Mouse (Mus musculus) liver, embryonic 12.5 days (tissue): ENCODE measurements around the gene Lekr1. TPM values are rescaled to one million over a fixed set of nuclear protein-coding genes. Genes with fewer than 3 reads are reported as not detected.

Experiments used
- ATAC-seq: fragments of 200-750 bp; cut with Nextera tagmentation; 2 replicates; pipeline ENCODE4 v1.8.0; 2017; ENCODE audit warnings: moderate number of reproducible peaks, mild to moderate bottlenecking, moderate library complexity
- H3K27ac ChIP-seq: fragments of 300-500 bp; sonication (generic); 2 replicates; pipeline ENCODE4 v1.5.1; 2016; ENCODE audit warnings: mild to moderate bottlenecking
- H3K27me3 ChIP-seq: fragments of 300-500 bp; sonication (generic); replicated peaks from 2 replicates; pipeline ENCODE4 v1.6.1; 2016; ENCODE audit warnings: mild to moderate bottlenecking, moderate library complexity
- H3K36me3 ChIP-seq: fragments of 300-500 bp; sonication (generic); 2 replicates; pipeline ENCODE4 v1.6.1; 2016; ENCODE audit warnings: mild to moderate bottlenecking, moderate library complexity
- H3K4me1 ChIP-seq: fragments of 300-500 bp; sonication (generic); 2 replicates; pipeline ENCODE4 v1.6.1; 2016
- H3K4me2 ChIP-seq: fragments of 300-500 bp; sonication (generic); 2 replicates; pipeline ENCODE4 v1.6.1; 2016; ENCODE audit warnings: mild to moderate bottlenecking, moderate library complexity
- H3K4me3 ChIP-seq: fragments of 300-500 bp; sonication (generic); 2 replicates; pipeline ENCODE4 v1.5.1; 2016; ENCODE audit warnings: mild to moderate bottlenecking, moderate library complexity
- H3K9ac ChIP-seq: fragments of 300-500 bp; sonication (generic); 2 replicates; pipeline ENCODE4 v1.6.1; 2016; ENCODE audit warnings: mild to moderate bottlenecking, moderate library complexity
- H3K9me3 ChIP-seq: fragments of 300-500 bp; sonication (generic); replicated peaks from 2 replicates; pipeline ENCODE4 v1.6.1; 2016; ENCODE audit warnings: mild to moderate bottlenecking, moderate library complexity
- WGBS: fragments of 180-500 bp; shearing (Covaris S2); methylation state at CpG from one replicate; pipeline ENCODE4 v1.1.7; 2016; ENCODE audit not compliant: insufficient replicate concordance; 5-methylcytosine and 5-hydroxymethylcytosine counted together
- polyA plus RNA-seq: library from polyadenylated mRNA; unstranded; fragments of >200 nt; fragmentation: Nextera tagmentation; extraction: Ambion mirVana; gene quantifications from 2 replicates; pipeline ENCODE4 v1.2.1, GENCODE M21; 2016

The Lekr1 gene
- polyA plus RNA-seq, 1 experiment from 2014 or later = 1.9 TPM

DNA sequence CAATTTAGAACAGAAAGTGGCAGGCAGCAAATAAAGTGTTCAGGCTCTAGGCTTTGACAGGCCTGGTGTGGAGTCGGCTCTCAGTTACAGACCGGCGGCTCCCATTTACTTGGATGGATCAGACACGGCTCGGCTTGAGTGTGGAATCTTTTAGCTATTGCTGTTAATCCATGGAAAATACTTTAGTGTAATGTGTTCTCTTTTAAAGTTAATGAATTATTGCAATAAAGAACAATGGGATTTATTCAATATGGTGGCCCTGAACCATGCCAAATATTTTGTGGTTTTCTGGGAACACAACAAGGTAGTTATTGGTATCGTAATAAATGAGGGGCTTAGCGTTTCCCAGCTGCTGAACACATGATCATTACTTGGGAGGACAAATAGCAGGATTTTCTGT lies 28.7 kb upstream of the Lekr1 start:
- WGBS = 76% methylated on average over 7 of the region's 7 CpGs
- H3K27ac ChIP-seq = no peak overlapping the region
- H3K4me3 ChIP-seq = no peak overlapping the region
- no peak overlapping the region for H3K4me2 ChIP-seq
- no peak overlapping the region for H3K9ac ChIP-seq
- H3K9me3 ChIP-seq = no peaks in the 10 kb centered on the region
- no peaks in the 10 kb centered on the region for H3K27me3 ChIP-seq
- no peaks in the 10 kb centered on the region for H3K36me3 ChIP-seq
- no peak for ATAC-seq
- no peaks in the 10 kb centered on the region for H3K4me1 ChIP-seq

DNA sequence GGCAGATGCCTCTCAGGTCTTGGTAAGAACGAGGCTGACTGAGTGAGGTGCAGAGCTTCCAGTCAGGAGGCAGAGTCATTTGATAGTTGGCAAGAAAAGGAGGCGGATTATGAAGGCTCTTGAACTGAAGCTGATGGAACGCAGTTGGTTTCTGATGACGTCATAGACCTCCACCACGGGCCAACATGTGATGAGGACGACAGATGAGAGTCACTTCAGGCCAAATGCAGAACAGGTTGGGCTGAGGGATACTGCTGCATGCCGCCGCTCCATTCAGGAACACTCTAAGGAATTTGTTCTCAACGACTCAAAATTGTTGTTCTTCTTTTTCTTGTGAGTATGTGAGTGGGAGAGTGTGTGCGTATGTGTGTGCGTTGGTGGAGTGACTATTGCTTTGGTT lies 27.1 kb upstream of the Lekr1 start:
- no peak overlapping the region for H3K9ac ChIP-seq
- H3K27me3 ChIP-seq = no peaks in the 10 kb centered on the region
- H3K4me1 ChIP-seq = no peaks in the 10 kb centered on the region
- no peak overlapping the region for H3K4me2 ChIP-seq
- H3K4me3 ChIP-seq = no peak overlapping the region
- H3K36me3 ChIP-seq = no peaks in the 10 kb centered on the region
- 80% methylated on average over 11 of the region's 11 CpGs for WGBS
- ATAC-seq = no peak
- no peak overlapping the region for H3K27ac ChIP-seq
- H3K9me3 ChIP-seq = no peaks in the 10 kb centered on the region

DNA sequence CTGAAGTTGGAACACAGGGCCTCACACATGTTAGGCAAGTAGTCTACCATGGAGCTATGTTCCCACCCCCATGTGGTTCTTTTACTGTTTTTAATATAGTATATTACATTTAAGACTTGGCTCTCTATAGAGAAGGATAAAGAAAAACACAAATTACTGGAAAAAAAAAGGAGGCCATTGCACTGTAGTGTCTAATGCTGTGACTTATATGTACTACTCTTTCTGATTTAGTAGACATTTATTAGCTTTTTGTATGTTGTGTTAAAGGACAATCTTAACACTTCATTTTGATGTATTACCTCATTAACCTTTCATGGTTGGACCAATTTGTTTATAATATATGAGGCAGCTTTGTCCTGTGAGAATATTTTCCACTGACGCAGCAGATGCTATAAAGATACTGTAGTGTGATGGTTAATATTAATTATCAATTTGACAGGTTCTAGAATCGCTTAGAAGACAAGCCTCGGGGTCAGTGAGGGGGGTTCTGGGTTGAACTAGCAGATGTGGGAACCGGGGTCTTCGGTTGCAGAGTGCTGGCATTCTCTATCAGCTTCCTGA lies 26.5 kb upstream of the Lekr1 start:
- H3K4me1 ChIP-seq = no peaks in the 10 kb centered on the region
- H3K9ac ChIP-seq = no peak overlapping the region
- no peaks in the 10 kb centered on the region for H3K36me3 ChIP-seq
- H3K27me3 ChIP-seq = no peaks in the 10 kb centered on the region
- no peak overlapping the region for H3K27ac ChIP-seq
- 72% methylated on average over 5 of the region's 5 CpGs for WGBS
- no peaks in the 10 kb centered on the region for H3K9me3 ChIP-seq
- no peak for ATAC-seq
- H3K4me2 ChIP-seq = no peak overlapping the region
- H3K4me3 ChIP-seq = no peak overlapping the region

DNA sequence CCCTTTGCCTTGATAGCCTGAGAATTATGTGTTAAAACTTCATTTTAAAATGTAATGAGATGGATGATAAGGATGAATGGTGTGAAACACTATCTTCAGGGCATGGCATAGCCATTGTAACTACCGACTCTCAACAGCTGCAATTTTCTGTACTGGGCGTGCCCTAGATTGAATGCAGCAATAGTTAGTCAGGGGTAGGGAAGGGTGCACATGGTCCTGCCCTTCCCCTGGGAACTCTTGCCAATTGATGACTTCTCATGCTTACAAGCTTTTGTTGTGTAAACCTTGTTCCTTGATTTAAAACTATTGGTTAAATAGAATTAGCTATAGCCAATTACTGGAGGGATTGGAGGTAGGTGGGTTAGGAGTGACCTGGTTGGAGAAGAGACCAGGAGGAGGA lies 23.1 kb upstream of the Lekr1 start:
- no peak overlapping the region for H3K4me3 ChIP-seq
- H3K27me3 ChIP-seq = no peaks in the 10 kb centered on the region
- H3K9me3 ChIP-seq = no peaks in the 10 kb centered on the region
- WGBS = 60% methylated on average over 2 of the region's 2 CpGs
- H3K9ac ChIP-seq = no peak overlapping the region
- no peaks in the 10 kb centered on the region for H3K36me3 ChIP-seq
- ATAC-seq = no peak
- H3K4me1 ChIP-seq = no peaks in the 10 kb centered on the region
- no peak overlapping the region for H3K27ac ChIP-seq
- no peak overlapping the region for H3K4me2 ChIP-seq

DNA sequence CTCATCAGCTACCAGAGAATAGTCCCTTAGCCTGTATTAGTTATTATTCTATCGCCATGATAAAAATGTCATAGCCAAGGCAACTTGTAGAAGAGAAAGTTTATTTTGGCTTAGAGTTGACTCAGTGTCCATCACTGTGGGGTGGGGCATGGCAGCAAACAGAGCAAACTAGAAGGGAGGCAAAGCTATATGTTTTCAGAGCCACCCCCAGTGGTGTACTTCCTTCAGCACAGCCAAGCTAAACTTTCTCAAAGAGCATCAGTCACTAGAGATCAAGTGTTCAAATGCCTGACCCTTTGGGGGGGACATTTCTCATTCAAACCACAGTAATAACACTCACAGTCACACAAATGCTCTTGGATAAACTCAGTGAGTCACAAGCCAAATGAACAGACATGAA lies 22.4 kb upstream of the Lekr1 start:
- H3K27me3 ChIP-seq = no peaks in the 10 kb centered on the region
- no peak for ATAC-seq
- no peaks in the 10 kb centered on the region for H3K4me1 ChIP-seq
- no peak overlapping the region for H3K9ac ChIP-seq
- WGBS = 65% methylated on average over 1 of the region's 1 CpGs
- no peak overlapping the region for H3K4me2 ChIP-seq
- H3K4me3 ChIP-seq = no peak overlapping the region
- no peak overlapping the region for H3K27ac ChIP-seq
- no peaks in the 10 kb centered on the region for H3K9me3 ChIP-seq
- no peaks in the 10 kb centered on the region for H3K36me3 ChIP-seq

GRCm38 (mm10) chr3:65647592-65647991 lies 18.4 kb upstream of the Lekr1 start:
- 70% methylated on average over 8 of the region's 8 CpGs for WGBS
- no peak overlapping the region for H3K4me3 ChIP-seq
- H3K36me3 ChIP-seq = no peaks in the 10 kb centered on the region
- H3K27me3 ChIP-seq = no peaks in the 10 kb centered on the region
- no peaks in the 10 kb centered on the region for H3K4me1 ChIP-seq
- H3K4me2 ChIP-seq = no peak overlapping the region
- H3K9ac ChIP-seq = no peak overlapping the region
- ATAC-seq = no peak
- no peak overlapping the region for H3K27ac ChIP-seq
- H3K9me3 ChIP-seq = no peaks in the 10 kb centered on the region

DNA sequence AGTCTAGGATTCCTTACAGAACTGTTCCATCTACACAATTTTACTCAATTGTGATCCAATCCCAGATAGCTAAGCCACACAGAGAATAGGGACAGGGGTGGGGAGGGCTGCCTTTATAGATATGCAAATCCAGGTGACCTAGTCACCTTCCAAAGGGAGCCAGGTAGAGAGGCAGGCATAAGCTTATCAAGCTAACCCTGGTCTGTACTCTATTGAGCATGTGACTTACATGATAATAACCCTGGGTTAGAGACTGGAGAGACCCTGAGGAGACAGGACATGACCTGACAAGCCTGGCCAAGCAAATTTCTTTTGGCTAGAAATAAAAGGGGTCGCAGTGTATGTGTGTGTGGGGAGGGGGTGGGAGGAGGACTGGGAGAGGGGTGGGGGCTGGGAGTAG lies 17.1 kb upstream of the Lekr1 start:
- ATAC-seq = no peak
- WGBS = 47% methylated on average over 1 of the region's 1 CpGs
- H3K9me3 ChIP-seq = no peaks in the 10 kb centered on the region
- H3K27ac ChIP-seq = no peak overlapping the region
- H3K4me2 ChIP-seq = no peak overlapping the region
- no peak overlapping the region for H3K9ac ChIP-seq
- no peaks in the 10 kb centered on the region for H3K4me1 ChIP-seq
- H3K4me3 ChIP-seq = no peak overlapping the region
- H3K36me3 ChIP-seq = no peaks in the 10 kb centered on the region
- H3K27me3 ChIP-seq = no peaks in the 10 kb centered on the region

DNA sequence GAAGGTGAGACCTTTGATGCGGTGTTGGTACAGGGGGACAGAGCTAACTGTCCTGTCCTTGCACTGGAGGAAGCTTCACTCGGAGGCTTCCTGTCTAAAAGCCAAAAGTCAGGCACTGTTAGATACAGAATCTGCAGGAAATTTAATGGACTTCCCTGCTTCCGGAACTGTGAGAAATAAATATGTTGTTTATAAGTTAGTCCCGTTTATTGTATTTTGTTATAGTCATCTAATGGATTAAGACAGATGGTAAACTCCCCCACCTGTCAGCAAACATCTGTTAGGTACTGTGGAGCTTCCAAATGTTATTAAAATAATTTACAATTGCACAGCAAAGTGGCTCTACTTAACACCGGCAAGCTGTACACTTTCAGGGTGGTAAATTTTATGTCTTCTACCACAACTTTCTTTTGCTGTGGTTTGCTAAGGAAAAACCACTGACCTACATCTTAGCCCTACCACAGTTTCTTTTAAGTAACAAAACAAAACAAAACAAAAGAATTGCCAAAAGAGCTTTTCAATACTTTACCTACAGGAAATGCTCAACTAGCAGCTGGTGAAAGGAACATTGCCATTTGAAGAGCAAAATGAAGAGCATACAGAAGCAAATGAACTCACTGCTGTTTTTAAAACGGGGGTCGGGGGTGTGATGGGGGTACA lies 15.7 kb upstream of the Lekr1 start:
- 59% methylated on average over 7 of the region's 7 CpGs for WGBS
- Histone ChIP-seq H3K27ac (no peak overlapping the region), H3K27me3 (no peaks in the 10 kb centered on the region), H3K4me1 (0 out of 2 replicates have a peak, but pooled peaks cover 3% of the 10 kb centered on the region), H3K36me3 (no peaks in the 10 kb centered on the region), H3K4me2 (no peak overlapping the region), H3K4me3 (no peak overlapping the region), H3K9ac (no peak overlapping the region), H3K9me3 (no peaks in the 10 kb centered on the region)
- no peak for ATAC-seq

DNA sequence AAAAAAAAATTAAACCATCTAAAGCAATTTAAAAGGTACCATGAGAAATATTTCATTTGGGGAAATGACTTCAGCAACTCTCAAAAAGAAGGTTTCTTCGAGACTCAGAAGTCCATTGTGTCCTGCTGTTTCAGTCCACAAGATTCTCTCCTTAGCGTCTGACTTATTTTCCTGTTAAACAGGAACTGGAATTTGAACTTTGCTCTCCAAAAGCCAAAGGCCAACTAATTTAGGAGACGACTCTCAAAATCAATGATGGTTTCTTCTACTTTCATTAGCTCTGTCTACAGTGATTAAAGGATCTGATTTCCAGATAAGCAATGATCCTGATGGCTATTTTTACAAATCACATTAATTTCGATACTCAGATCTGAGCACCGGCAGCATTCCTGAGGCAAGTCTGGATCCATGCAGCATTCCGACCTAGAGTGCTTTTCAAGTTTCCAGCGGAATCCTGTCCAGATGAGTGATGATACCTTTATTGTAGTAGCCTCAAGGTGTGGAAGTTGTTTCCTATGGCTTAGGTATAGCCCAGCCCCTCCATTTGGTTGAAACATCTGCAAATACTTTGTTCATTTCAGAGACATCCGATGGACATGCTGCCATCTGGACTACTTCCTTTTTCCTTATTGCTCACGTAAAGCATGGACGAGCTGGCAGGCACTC lies 11.4 kb upstream of the Lekr1 start:
- H3K36me3 ChIP-seq = no peaks in the 10 kb centered on the region
- no peak overlapping the region for H3K9ac ChIP-seq
- peaks cover 17% of the 10 kb centered on the region for H3K4me1 ChIP-seq
- H3K4me3 ChIP-seq = no peak overlapping the region
- ATAC-seq = no peak
- H3K9me3 ChIP-seq = no peaks in the 10 kb centered on the region
- peaks cover 39% of the 10 kb centered on the region for H3K27me3 ChIP-seq
- 62% methylated on average over 10 of the region's 10 CpGs for WGBS
- no peak overlapping the region for H3K27ac ChIP-seq
- no peak overlapping the region for H3K4me2 ChIP-seq

GRCm38 (mm10) chr3:65656451-65656850 lies 9.6 kb upstream of the Lekr1 start:
- Histone ChIP-seq H3K4me1 (peaks cover 18% of the 10 kb centered on the region), H3K36me3 (no peaks in the 10 kb centered on the region), H3K4me2 (no peak overlapping the region), H3K4me3 (no peak overlapping the region), H3K27me3 (peaks cover 51% of the 10 kb centered on the region), H3K9ac (no peak overlapping the region), H3K9me3 (no peaks in the 10 kb centered on the region), H3K27ac (no peak overlapping the region)
- no peak for ATAC-seq
- WGBS = 61% methylated on average over 7 of the region's 7 CpGs

- WGBS = 30% methylated on average over 12 of the region's 12 CpGs
- no peak for ATAC-seq
- Histone ChIP-seq H3K27ac (no peak overlapping the region), H3K4me2 (no peak overlapping the region), H3K27me3 (peaks cover 51% of the 10 kb centered on the region), H3K4me3 (no peak overlapping the region), H3K4me1 (peaks cover 18% of the 10 kb centered on the region), H3K9me3 (no peaks in the 10 kb centered on the region), H3K9ac (no peak overlapping the region), H3K36me3 (no peaks in the 10 kb centered on the region)
These were observed 8.9 kb upstream of the Lekr1 start for GRCm38 (mm10) chr3:65656902-65657660.

- Histone ChIP-seq H3K4me2 (peak overlapping the region; percentile 87), H3K36me3 (no peaks in the 10 kb centered on the region), H3K9ac (no peak overlapping the region), H3K27me3 (peaks cover 51% of the 10 kb centered on the region), H3K27ac (no peak overlapping the region), H3K4me3 (peak overlapping the region; percentile 60), H3K9me3 (no peaks in the 10 kb centered on the region), H3K4me1 (peaks cover 18% of the 10 kb centered on the region)
- 15% methylated on average over 18 of the region's 18 CpGs for WGBS
- ATAC-seq = no peak
These were observed 7.9 kb upstream of the Lekr1 start for GRCm38 (mm10) chr3:65658081-65658612.
